Mouse (Mus musculus) MEL (cell line): ENCODE measurements around the gene Proser3.

Experiments used
- POLR2A ChIP-seq, 2 experiments: IDR thresholded peaks; 2 replicates each; pipeline ENCODE4 v1.6.1; 2011 to 2012; ENCODE audit warnings: low read length in 2 of 2, mild to moderate bottlenecking in 2 of 2, control low read depth in 1 of 2, improper control_type of control experiment in 1 of 2, low read depth in 1 of 2, moderate library complexity in 1 of 2; ENCODE audit not compliant: control insufficient read depth in 1 of 2, insufficient read depth in 1 of 2, poor library complexity in 1 of 2
- TCF12 ChIP-seq: IDR thresholded peaks from 2 replicates; pipeline ENCODE4 v1.6.1; 2014; ENCODE audit warnings: low read depth, mild to moderate bottlenecking, inconsistent platforms, low read length, improper control_type of control experiment, moderate library complexity

DNA sequence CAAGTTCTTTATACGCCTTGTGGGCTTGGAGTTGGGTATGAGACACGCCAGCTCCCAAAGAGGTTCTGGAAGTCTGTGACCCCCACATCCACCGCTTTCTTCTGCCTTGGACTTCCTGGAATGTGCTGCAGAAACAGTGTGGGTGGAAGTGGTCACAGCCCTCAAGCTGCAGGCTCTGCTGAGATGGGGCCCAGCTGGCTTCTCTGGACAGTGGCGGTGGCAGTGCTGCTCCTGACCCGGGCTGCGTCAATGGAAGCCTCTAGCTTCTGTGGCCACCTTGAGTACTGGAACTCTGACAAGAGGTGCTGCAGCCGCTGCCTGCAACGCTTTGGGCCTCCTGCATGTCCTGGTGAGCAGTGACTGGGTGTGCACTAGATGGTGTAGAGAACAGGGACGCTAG lies 13.9 kb upstream of the Proser3 start:
- TF ChIP-seq POLR2A (IDR thresholded peaks at IDR 0.05; ENCODE audit: control insufficient read depth in 1 of 2, insufficient read depth in 1 of 2, low read depth in 1 of 2, low read length in 2 of 2, poor library complexity in 1 of 2) (no peak), TCF12 (no peak)
